Mouse (Mus musculus) brain, embryonic 14.5 days (tissue): ENCODE measurements around the gene Jdp2. TPM values are rescaled to one million over a fixed set of nuclear protein-coding genes. Genes with fewer than 3 reads are reported as not detected.

ENCODE experiments used
- DNase-seq: peaks from one replicate; pipeline ENCODE4 v3.0.0-alpha.2; 2011; ENCODE audit warnings: low read depth
- CTCF ChIP-seq: fragments of 200-500 bp; IDR thresholded peaks from 2 replicates; pipeline ENCODE4 v1.5.1; 2012; ENCODE audit warnings: inconsistent platforms, mild to moderate bottlenecking, moderate library complexity, borderline replicate concordance; ENCODE audit not compliant: insufficient read depth, insufficient read length; ENCODE audit errors: extremely low read depth
- POLR2A ChIP-seq: fragments of 200-500 bp; IDR thresholded peaks from 2 replicates; pipeline ENCODE4 v1.6.1; 2012; ENCODE audit warnings: mild to moderate bottlenecking, inconsistent platforms, borderline replicate concordance; ENCODE audit not compliant: poor library complexity, insufficient read depth, insufficient read length, severe bottlenecking; ENCODE audit errors: extremely low read depth
- polyA plus RNA-seq: library from polyadenylated mRNA; depleted of rRNA; stranded (reverse); fragments of >200 nt; gene quantifications from 2 replicates; pipeline ENCODE4 v1.2.3, GENCODE M21; 2012; rRNA removed

Gene Jdp2
- polyA plus RNA-seq = 7.3 and 11.9 TPM in 2 replicates

GRCm38 (mm10) chr12:85598611-85599477 lies at the start of gene Jdp2:
Jdp2 (plus strand) TSS chr12:85599027.
- TF ChIP-seq CTCF (no peak), POLR2A (peak; percentile 19; the same call in 1 of the 2 replicates)
- DNase-seq = peak; percentile 86

DNA sequence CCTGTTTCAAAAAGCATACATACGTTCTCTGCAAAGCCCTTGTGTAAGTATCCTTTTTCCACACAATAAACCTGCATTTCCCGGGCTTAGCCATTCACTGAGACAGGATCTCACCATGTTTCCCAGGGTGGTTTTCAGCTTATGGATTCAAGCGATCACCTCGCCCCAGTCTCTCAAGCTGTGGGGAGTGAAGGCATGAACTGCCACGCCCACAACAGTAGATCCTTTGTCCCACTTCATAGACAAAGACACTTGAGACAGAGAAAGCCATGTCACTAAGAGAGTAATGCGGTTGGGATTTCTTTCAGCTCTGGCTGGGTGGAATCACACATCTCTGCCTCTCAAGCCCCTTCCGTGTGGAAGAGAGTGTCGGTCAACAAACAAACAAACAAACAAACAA lies 49.2 kb upstream of the Jdp2 start:
- DNase-seq = no peak
- TF ChIP-seq CTCF = no peak
- no peak for TF ChIP-seq POLR2A

GRCm38 (mm10) chr12:85550435-85550834 lies 48.4 kb upstream of the Jdp2 start:
- no peak for DNase-seq
- TF ChIP-seq POLR2A = no peak

DNA sequence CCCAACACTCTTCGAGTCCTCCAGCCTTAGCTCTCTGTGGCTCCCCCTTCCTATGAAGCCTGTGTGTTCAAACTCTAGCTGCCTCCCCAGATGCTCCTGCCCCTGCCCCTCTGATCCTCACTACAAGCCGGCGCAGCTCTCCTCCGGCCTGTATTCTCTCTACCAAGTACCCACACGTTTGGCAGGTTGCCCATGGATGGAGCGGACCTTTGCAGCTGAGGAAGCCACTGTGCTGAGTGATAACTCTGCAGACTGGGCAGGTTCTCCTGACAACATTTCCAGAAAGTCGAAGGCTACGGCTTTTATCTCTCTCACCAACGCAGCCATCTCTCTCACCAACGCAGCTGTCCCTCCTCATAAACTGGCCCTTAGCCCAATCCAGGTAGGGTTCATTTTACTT lies 39.5 kb upstream of the Jdp2 start:
- no peak for TF ChIP-seq CTCF
- no peak for TF ChIP-seq POLR2A
- DNase-seq = no peak

DNA sequence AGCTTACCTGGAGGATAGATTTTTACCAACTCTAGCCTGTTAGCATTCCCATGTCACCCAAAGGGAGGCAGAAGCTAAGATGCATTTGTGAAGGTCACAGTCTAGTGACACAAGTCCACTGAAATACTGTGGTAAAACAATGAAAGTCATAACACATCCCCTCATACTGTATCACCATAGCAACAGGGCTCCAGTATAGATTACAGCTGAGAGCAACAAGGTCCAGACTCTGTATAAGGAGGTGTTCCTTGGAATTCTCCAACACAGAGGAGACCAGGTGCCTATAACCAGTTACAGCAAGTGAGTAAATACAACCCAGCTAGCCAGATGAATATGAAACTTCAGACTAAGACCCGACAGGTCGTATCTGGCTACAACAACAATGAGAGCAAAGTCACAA lies 33.4 kb upstream of the Jdp2 start:
- no peak for DNase-seq
- TF ChIP-seq CTCF = no peak
- no peak for TF ChIP-seq POLR2A

- DNase-seq = no peak
- TF ChIP-seq CTCF = no peak
- no peak for TF ChIP-seq POLR2A
Measured at GRCm38 (mm10) chr12:85568298-85568697, 30.5 kb upstream of the Jdp2 start.

DNA sequence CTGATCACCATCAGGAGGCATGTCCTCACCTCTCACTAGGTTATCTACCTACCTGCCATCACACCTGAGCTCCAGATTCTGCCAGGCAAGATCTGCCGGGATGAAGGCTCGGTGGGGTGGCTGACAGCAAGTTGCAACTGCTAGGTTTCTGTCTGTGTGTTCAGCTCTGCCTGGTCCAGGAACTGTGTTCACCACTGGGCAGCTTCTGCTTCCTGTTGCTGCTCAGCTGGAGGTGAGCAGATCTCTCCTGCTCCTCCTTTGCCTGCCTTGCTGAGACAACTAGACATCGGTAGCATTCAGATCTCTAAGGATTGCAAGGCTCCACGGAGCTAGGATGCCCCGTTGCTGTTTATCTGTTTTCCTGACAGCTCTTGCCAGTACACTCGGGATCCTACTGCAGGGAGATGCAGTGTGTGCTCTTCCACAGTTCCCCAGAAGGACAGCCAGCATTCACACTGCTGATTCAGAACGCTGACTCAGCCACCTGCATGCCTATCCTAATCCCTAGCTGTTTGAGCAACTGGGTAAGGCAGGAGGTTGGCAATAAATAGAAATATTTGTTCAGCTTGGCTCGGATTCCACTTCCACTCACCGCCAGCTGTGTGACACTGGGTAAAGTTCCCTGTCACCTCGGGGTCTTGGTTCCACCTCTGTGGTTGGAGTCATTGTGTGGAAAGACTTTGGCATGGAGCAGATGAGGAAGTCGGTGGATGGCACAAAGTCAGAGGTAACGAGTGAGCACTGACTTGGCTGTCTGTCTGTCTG lies 29.3 kb upstream of the Jdp2 start:
- no peak for DNase-seq
- TF ChIP-seq POLR2A (no peak), CTCF (no peak)

DNA sequence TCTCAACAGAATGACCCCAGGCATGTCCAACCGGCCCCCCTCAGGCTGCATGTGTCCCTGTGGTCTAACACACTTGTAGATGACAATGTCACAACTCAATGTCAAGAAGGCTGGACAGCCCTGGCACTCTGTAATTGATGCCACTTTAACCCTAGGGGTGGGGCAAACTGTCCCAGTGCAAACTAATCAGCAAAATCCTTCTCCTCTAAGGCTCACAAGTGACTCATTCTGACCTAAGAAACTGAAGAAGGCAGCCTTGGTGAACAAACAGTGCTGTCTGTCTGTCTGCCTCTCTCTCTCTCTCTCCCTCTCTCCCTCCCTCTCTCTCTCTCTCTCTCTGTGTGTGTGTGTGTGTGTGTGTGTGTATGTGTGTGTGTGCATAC lies 28.7 kb upstream of the Jdp2 start:
- TF ChIP-seq POLR2A = no peak
- DNase-seq = no peak

DNA sequence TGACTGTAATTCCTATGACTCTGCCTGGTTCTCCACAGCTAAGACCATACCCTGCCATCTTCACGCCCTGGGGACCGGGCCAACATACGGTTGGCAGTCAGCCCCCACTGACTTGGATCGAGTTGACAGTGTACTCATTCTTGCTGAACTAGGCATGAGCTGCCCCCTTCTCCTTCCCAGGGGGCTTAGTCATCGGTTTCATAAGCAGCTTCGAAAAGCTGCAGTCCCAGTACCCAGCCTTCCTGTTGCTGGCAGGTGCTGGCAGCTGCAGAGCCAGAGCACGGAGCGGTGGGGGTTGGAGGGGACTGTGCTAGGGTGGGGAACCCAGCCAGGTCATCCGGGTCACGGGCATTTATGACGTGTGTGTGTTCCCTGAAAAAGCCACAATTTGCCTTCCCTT lies 27.5 kb upstream of the Jdp2 start:
- DNase-seq = peak; percentile 68
- no peak for TF ChIP-seq CTCF
- no peak for TF ChIP-seq POLR2A

GRCm38 (mm10) chr12:85572047-85572475 lies 26.8 kb upstream of the Jdp2 start:
- TF ChIP-seq CTCF (no peak), POLR2A (0 out of 2 replicates have a peak, but pooled peaks have one; percentile 9)

DNA sequence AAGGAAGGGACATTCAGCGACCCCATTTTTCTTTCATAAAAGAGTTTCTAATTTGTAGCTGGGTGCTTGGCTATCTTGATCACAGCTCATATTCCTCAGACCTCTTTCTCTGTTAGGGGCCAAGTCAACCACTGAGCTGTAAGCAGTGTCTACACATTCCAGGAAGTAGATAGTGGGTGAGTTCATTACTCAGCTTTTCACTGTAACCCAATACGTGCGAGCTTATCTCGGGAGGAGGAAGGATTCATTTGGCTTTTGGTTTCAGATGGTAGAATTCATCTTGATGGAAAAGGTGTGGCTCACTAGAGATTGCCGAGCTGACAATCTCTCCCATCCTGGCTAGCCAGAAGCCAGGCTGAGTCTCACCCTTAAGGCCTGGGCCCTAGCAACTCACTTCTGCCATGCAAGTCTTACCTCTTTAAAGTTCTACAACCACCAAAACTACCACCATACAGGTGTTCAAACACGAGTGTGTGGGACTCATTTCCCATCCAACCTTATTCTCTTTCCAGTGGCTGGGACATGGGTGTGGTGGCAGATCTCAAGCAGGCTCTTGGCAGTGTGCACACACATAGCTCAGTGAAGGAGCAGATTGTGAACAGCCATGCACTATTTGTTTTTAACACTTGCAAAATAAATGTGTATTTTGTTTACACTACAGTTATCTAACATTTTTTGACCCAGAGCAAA lies 23.9 kb upstream of the Jdp2 start:
- DNase-seq = no peak
- TF ChIP-seq CTCF (no peak), POLR2A (no peak)

More at GRCm38 (mm10) chr12:85572047-85572475, 26.8 kb upstream of the Jdp2 start:
- DNase-seq = peak; percentile 92
